Comparison of ENCODE assay signal across 29 mouse cellular contexts in genomic region chr8:127095763-127096162, GRCm38 (mm10). TPM values are rescaled to one million over a fixed set of nuclear protein-coding genes. Genes with fewer than 3 reads are reported as not detected.
DNase-seq lines count a peak whose midpoint lies in the region; ATAC-seq and TF ChIP-seq lines count a peak whose summit lies in the region.
"Had no signal": no experiment of that assay in that cellular context is flagged by ENCODE, and none has a peak within 500 bp of the region (broad histone marks: within the 10 kb centered on the region; RNA-seq: fewer than 3 reads in every experiment).

No protein-coding gene starts in this region.

- no peaks in the 10 kb centered on the region for H3K9me3 ChIP-seq in hindbrain, postnatal 0 days (ENCODE audit: low read length)
- H3K9me3 ChIP-seq in hindbrain, embryonic 13.5 days, result no peaks in the 10 kb centered on the region
- H3K9me3 ChIP-seq in neural tube, embryonic 13.5 days, result no peaks in the 10 kb centered on the region
- no peaks in the 10 kb centered on the region for H3K9me3 ChIP-seq in neural tube, embryonic 15.5 days (replicated peaks)
- H3K9me3 ChIP-seq: embryonic facial prominence, embryonic 12.5 days; embryonic facial prominence, embryonic 15.5 days; heart, embryonic 10.5 days; heart, embryonic 13.5 days; hindbrain, embryonic 15.5 days had no signal

- peaks cover 9% of the 10 kb centered on the region for H3K4me1 ChIP-seq in hindbrain, postnatal 0 days (ENCODE audit: insufficient read depth, low read length)
- H3K4me1 ChIP-seq in hindbrain, embryonic 13.5 days (replicated peaks), result peaks cover 30% of the 10 kb centered on the region
- peaks cover 7% of the 10 kb centered on the region for H3K4me1 ChIP-seq in lung, adult 2 months (ENCODE audit: control insufficient read depth, insufficient read depth, low read length)
- H3K4me1 ChIP-seq in neural tube, embryonic 13.5 days (replicated peaks), result peaks cover 44% of the 10 kb centered on the region
- H3K4me1 ChIP-seq in neural tube, embryonic 15.5 days, result peaks cover 38% of the 10 kb centered on the region

- no peak overlapping the region for H3K4me2 ChIP-seq in hindbrain, postnatal 0 days (ENCODE audit: low read depth, low read length)
- no peak overlapping the region for H3K4me2 ChIP-seq in hindbrain, embryonic 13.5 days
- H3K4me2 ChIP-seq in neural tube, embryonic 13.5 days, result no peak overlapping the region
- H3K4me2 ChIP-seq in neural tube, embryonic 15.5 days, result no peak overlapping the region
- H3K4me2 ChIP-seq: embryonic facial prominence, embryonic 12.5 days; embryonic facial prominence, embryonic 15.5 days; heart, embryonic 13.5 days; hindbrain, embryonic 15.5 days had no signal

- peak; percentile 15 for DNase-seq in hindbrain, postnatal 0 days (ENCODE audit: low spot score)
- peak; percentile 32 for DNase-seq in lung, postnatal 25 days (ENCODE audit: low spot score)
- no peak for DNase-seq in lung, adult 2 months
- DNase-seq: adrenal gland, postnatal 10 days; adrenal gland, postnatal 36 days; B cell, adult 2 months; cerebellum, adult 11 months; cerebellum, adult 2 months; cerebellum, adult 9-11 months; cerebellum, postnatal 25 days; gastrocnemius, postnatal 10 days; gastrocnemius, postnatal 36 days; heart, adult 2 months; heart, postnatal 14 days; heart, postnatal 4 days had no signal

- no peak overlapping the region for H3K9ac ChIP-seq in hindbrain, postnatal 0 days (replicated peaks; ENCODE audit: low read length)
- H3K9ac ChIP-seq in hindbrain, embryonic 13.5 days, result no peak overlapping the region
- no peak overlapping the region for H3K9ac ChIP-seq in neural tube, embryonic 13.5 days
- H3K9ac ChIP-seq in neural tube, embryonic 15.5 days (replicated peaks), result no peak overlapping the region
- H3K9ac ChIP-seq: embryonic facial prominence, embryonic 12.5 days; embryonic facial prominence, embryonic 15.5 days; heart, embryonic 13.5 days; hindbrain, embryonic 15.5 days had no signal

- 64% methylated on average over 7 of the region's 7 CpGs for WGBS in hindbrain, postnatal 0 days
- 74% methylated on average over 7 of the region's 7 CpGs for WGBS in hindbrain, embryonic 13.5 days
- 76% methylated on average over 7 of the region's 7 CpGs for WGBS in lung, adult 2 months
- 69% methylated on average over 7 of the region's 7 CpGs for WGBS in neural tube, embryonic 13.5 days
- WGBS in neural tube, embryonic 15.5 days, result 51% methylated on average over 7 of the region's 7 CpGs

- no peaks in the 10 kb centered on the region for H3K27me3 ChIP-seq in hindbrain, postnatal 0 days (ENCODE audit: insufficient read depth, low read length)
- H3K27me3 ChIP-seq in hindbrain, embryonic 13.5 days, result no peaks in the 10 kb centered on the region
- no peaks in the 10 kb centered on the region for H3K27me3 ChIP-seq in neural tube, embryonic 13.5 days
- H3K27me3 ChIP-seq in neural tube, embryonic 15.5 days (replicated peaks), result no peaks in the 10 kb centered on the region
- H3K27me3 ChIP-seq: CH12.LX; embryonic facial prominence, embryonic 12.5 days; embryonic facial prominence, embryonic 15.5 days; heart, embryonic 13.5 days; hindbrain, embryonic 15.5 days; Patski had no signal

- H3K4me3 ChIP-seq in hindbrain, postnatal 0 days (ENCODE audit: low read length), result no peak overlapping the region
- H3K4me3 ChIP-seq in hindbrain, embryonic 13.5 days, result no peak overlapping the region
- no peak overlapping the region for H3K4me3 ChIP-seq in lung, adult 2 months (replicated peaks; ENCODE audit: extremely low read depth, low read depth, low read length)
- no peak overlapping the region for H3K4me3 ChIP-seq in neural tube, embryonic 13.5 days
- no peak overlapping the region for H3K4me3 ChIP-seq in neural tube, embryonic 15.5 days (replicated peaks)
- H3K4me3 ChIP-seq: embryonic facial prominence, embryonic 12.5 days; embryonic facial prominence, embryonic 15.5 days; heart, adult 2 months; heart, embryonic 10.5 days; heart, embryonic 13.5 days; hindbrain, embryonic 15.5 days had no signal

- TF ChIP-seq CTCF in hindbrain, postnatal 0 days (IDR thresholded peaks at IDR 0.05; ENCODE audit: low read depth), result no peak
- TF ChIP-seq CTCF in lung, adult 2 months (IDR thresholded peaks at IDR 0.05; ENCODE audit: insufficient read depth, low read length), result no peak

- no peak for ATAC-seq in hindbrain, postnatal 0 days
- no peak for ATAC-seq in hindbrain, embryonic 13.5 days (ENCODE audit: low FRiP score)
- no peak for ATAC-seq in neural tube, embryonic 13.5 days (ENCODE audit: low read depth)
- ATAC-seq in neural tube, embryonic 15.5 days (ENCODE audit: low FRiP score), result no peak
- ATAC-seq: forebrain, embryonic 16.5 days; Patski had no signal

- H3K36me3 ChIP-seq in hindbrain, postnatal 0 days (ENCODE audit: insufficient read depth, low read length), result no peaks in the 10 kb centered on the region
- no peaks in the 10 kb centered on the region for H3K36me3 ChIP-seq in hindbrain, embryonic 13.5 days
- H3K36me3 ChIP-seq in neural tube, embryonic 13.5 days, result no peaks in the 10 kb centered on the region
- no peaks in the 10 kb centered on the region for H3K36me3 ChIP-seq in neural tube, embryonic 15.5 days
- H3K36me3 ChIP-seq: embryonic facial prominence, embryonic 12.5 days; embryonic facial prominence, embryonic 15.5 days; G1E; heart, embryonic 10.5 days; heart, embryonic 13.5 days; hindbrain, embryonic 15.5 days had no signal

- no peak overlapping the region for H3K27ac ChIP-seq in hindbrain, postnatal 0 days
- no peak overlapping the region for H3K27ac ChIP-seq in hindbrain, embryonic 13.5 days
- peak overlapping the region; percentile 30; the same call in 1 of the 2 replicates for H3K27ac ChIP-seq in neural tube, embryonic 13.5 days (replicated peaks)
- no peak overlapping the region for H3K27ac ChIP-seq in neural tube, embryonic 15.5 days (replicated peaks)
- H3K27ac ChIP-seq: embryonic facial prominence, embryonic 12.5 days; embryonic facial prominence, embryonic 15.5 days; heart, adult 2 months; heart, embryonic 10.5 days; heart, embryonic 13.5 days; hindbrain, embryonic 15.5 days had no signal

- no peak for TF ChIP-seq POLR2A in lung, adult 2 months (IDR thresholded peaks at IDR 0.05; ENCODE audit: borderline replicate concordance, extremely low read depth, low read depth, low read length)

RNA-seq across cellular contexts. Expression of gene Pard3, which starts 32.1 kb away (rescaled TPM):
- 29.3 and 36.0 TPM in 2 replicates for total RNA-seq in hindbrain, postnatal 0 days (2014; rRNA removed)
- polyA plus RNA-seq in hindbrain, postnatal 0 days (2015; fragmentation: Nextera tagmentation; extraction: Ambion mirVana), result 11.9 and 12.8 TPM in 2 replicates
- 20.1 and 22.5 TPM in 2 replicates for polyA plus RNA-seq in hindbrain, embryonic 13.5 days (2015; fragmentation: Nextera tagmentation; extraction: Ambion mirVana)
- 52.8 and 58.8 TPM in 2 replicates for polyA plus RNA-seq in lung, adult 2 months (2012; rRNA removed)
- polyA plus RNA-seq in neural tube, embryonic 13.5 days (2015; fragmentation: Nextera tagmentation; extraction: Ambion mirVana), result 20.9 and 22.2 TPM in 2 replicates
- 16.1 and 17.0 TPM in 2 replicates for polyA plus RNA-seq in neural tube, embryonic 15.5 days (2015; fragmentation: Nextera tagmentation; extraction: Ambion mirVana)
- total RNA-seq: common myeloid progenitor, adult 5-6 weeks; granulocyte monocyte progenitor cell, adult 5-6 weeks had no signal
- polyA plus RNA-seq: G1E had no signal
